8 mouse cellular contexts compared by ENCODE assay signal in genomic region chr5:134485900-134486665, GRCm38 (mm10). TPM values are rescaled to one million over a fixed set of nuclear protein-coding genes. Genes with fewer than 3 reads are reported as not detected.
DNase-seq lines count a peak whose midpoint lies in the region; ATAC-seq and TF ChIP-seq lines count a peak whose summit lies in the region.

No protein-coding gene starts in this region.

- no peaks in the 10 kb centered on the region for H3K79me3 ChIP-seq in C2C12 (ENCODE audit: low read depth)

- H3K9ac ChIP-seq in liver, postnatal 0 days (replicated peaks), result no peak overlapping the region

- H3K36me3 ChIP-seq in C2C12 (ENCODE audit: control insufficient read depth, insufficient read depth), result no peaks in the 10 kb centered on the region
- H3K36me3 ChIP-seq in liver, postnatal 0 days (replicated peaks; ENCODE audit: insufficient read depth, low read length), result peaks cover 3% of the 10 kb centered on the region; the same call in 1 of the 2 replicates

- peak; percentile 67 for DNase-seq in Patski (ENCODE audit: low read depth, low spot score)
- DNase-seq in cerebellum, postnatal 14 days, result peak; percentile 80 to 85
- DNase-seq in gastrocnemius, postnatal 36 days, result peak; percentile 32 to 56
- DNase-seq in kidney, adult 11 months, result peak; percentile 35
- DNase-seq in liver, postnatal 0 days, result peak; percentile 86
- peak; percentile 81 for DNase-seq in thymus, postnatal 14 days

- in situ Hi-C loops in Patski (cut with MboI; ENCODE audit: low pct_unique_long_range_greater_than_20kb), result no loop called here

- H3K27me3 ChIP-seq in C2C12 (ENCODE audit: control insufficient read depth, insufficient read depth, insufficient read length), result no peaks in the 10 kb centered on the region
- H3K27me3 ChIP-seq in Patski, result no peaks in the 10 kb centered on the region
- H3K27me3 ChIP-seq in liver, postnatal 0 days (ENCODE audit: insufficient read depth, low read length), result no peaks in the 10 kb centered on the region

- no peak overlapping the region for H3ac ChIP-seq in C2C12 (ENCODE audit: control insufficient read depth, insufficient read length, low read depth)

- H3K4me2 ChIP-seq in liver, postnatal 0 days (ENCODE audit: low read depth, low read length), result no peak overlapping the region

- H3K4me3 ChIP-seq in C2C12 (ENCODE audit: insufficient read depth, poor library complexity, severe bottlenecking), result no peak overlapping the region
- no peak overlapping the region for H3K4me3 ChIP-seq in liver, postnatal 0 days (ENCODE audit: low read depth, low read length)

- no peak overlapping the region for H3K27ac ChIP-seq in liver, postnatal 0 days (ENCODE audit: low read depth)

- no peaks in the 10 kb centered on the region for H3K79me2 ChIP-seq in C2C12 (ENCODE audit: control insufficient read depth, insufficient read depth)

- TF ChIP-seq EP300 in liver, postnatal 0 days (IDR thresholded peaks at IDR 0.05; ENCODE audit: low read depth), result no peak

- POLR2A ChIA-PET in Patski (lab: Charles Lee), result interaction anchor here (0.6 to 1.1 kb wide), 3 partner anchors 12 to 114 kb away, joined by 3 to 6 read pairs (median 3); no protein-coding TSS in a partner anchor

- H3K9me3 ChIP-seq in liver, postnatal 0 days (ENCODE audit: low read length), result no peaks in the 10 kb centered on the region

- WGBS in liver, postnatal 0 days (ENCODE audit: insufficient replicate concordance), result 55% methylated on average over 13 of the region's 13 CpGs

- intact Hi-C loops in gastrocnemius, postnatal 36 days (cut with DNase I), result loop anchor here (2.0 to 5.0 kb wide), 2 partner anchors 101 to 304 kb away; partner anchors contain the start of gene Gtf2ird2

- CTCF ChIA-PET in Patski (lab: Charles Lee), result interaction anchor here (1.0 to 5.1 kb wide), 4 partner anchors 9 to 112 kb away, joined by 3 to 28 read pairs (median 8); no protein-coding TSS in a partner anchor

- no peaks in the 10 kb centered on the region for H3K4me1 ChIP-seq in liver, postnatal 0 days (ENCODE audit: insufficient read depth)

- TF ChIP-seq CTCF in C2C12 (IDR thresholded peaks at IDR 0.05; ENCODE audit: control insufficient read depth, insufficient read depth, insufficient read length) (peak; percentile 81), Patski (IDR thresholded peaks at IDR 0.05) (peak; percentile 86)
- TF ChIP-seq CTCF in liver, postnatal 0 days (IDR thresholded peaks at IDR 0.05; ENCODE audit: low read depth), result peak; percentile 97

- ATAC-seq in Patski, result peak; percentile 72
- peak; percentile 64 for ATAC-seq in liver, postnatal 0 days
- ATAC-seq in neutrophil, adult 5-6 weeks (ENCODE audit: extremely low read depth, insufficient number of reproducible peaks, low FRiP score, poor library complexity, severe bottlenecking), result peak; percentile 81

TF ChIP-seq in C2C12, 6 proteins besides CTCF, POLR2A, EP300 and RAD21:
- TF ChIP-seq MYOG (IDR thresholded peaks at IDR 0.05; ENCODE audit: control insufficient read depth, extremely low read depth, insufficient read length), result no peak
- no peak for TF ChIP-seq MYOD1 (IDR thresholded peaks at IDR 0.05; ENCODE audit: control insufficient read depth, insufficient read length, low read depth)
- no peak for TF ChIP-seq MAX (IDR thresholded peaks at IDR 0.05)
- no peak for TF ChIP-seq CEBPB (IDR thresholded peaks at IDR 0.05; ENCODE audit: low read depth)
- TF ChIP-seq USF1 (IDR thresholded peaks at IDR 0.05; ENCODE audit: low read depth), result no peak
- no peak for TF ChIP-seq FOSL1 (IDR thresholded peaks at IDR 0.05; ENCODE audit: insufficient read depth, low read length, poor library complexity, severe bottlenecking)

RNA-seq across cellular contexts. Expression of gene Gtf2ird1, which starts 29.6 kb away (rescaled TPM):
- polyA plus RNA-seq in C2C12 (2012; fragmentation: generic; extraction: Trizol) (48.6 TPM), Patski (2021) (169 TPM)
- 1 to 10 TPM; 8.2 to 9.2 TPM for total RNA-seq in gastrocnemius, postnatal 36 days (2021)
- 10.0 and 11.0 TPM in 2 replicates for polyA plus RNA-seq in liver, postnatal 0 days (2015; fragmentation: Nextera tagmentation; extraction: Ambion mirVana)
- total RNA-seq in neutrophil, adult 5-6 weeks (2017), result not detected in 2 replicates

Comparison
In these comparisons a context has a peak if more than half of its experiments do, and no peak if none do; other contexts are left out.
1. DNase-seq: peak in every context shown above with its lines; median percentile 86 in liver, postnatal 0 days; 82 in cerebellum, postnatal 14 days; 81 in thymus, postnatal 14 days; 67 in Patski; 44 in gastrocnemius, postnatal 36 days; 35 in kidney, adult 11 months.